Mouse (Mus musculus): ENCODE data around the gene Svop.

GRCm38 (mm10) chr5:114007753-114008453 is 83.5 kb downstream of the Svop start:
- no peak for TF ChIP-seq CTCF (IDR thresholded peaks at IDR 0.05; ENCODE audit: low read depth, low read length)
- no peak for TF ChIP-seq TAL1 (conservative IDR thresholded peaks at IDR 0.05; ENCODE audit: low read depth, low read length)
- no peak for TF ChIP-seq GATA1 (IDR thresholded peaks at IDR 0.05; ENCODE audit: borderline replicate concordance, low read length)
